Mouse (Mus musculus) cerebellum, adult 9-10 months (tissue): ENCODE results near the gene Sin3b.
"Not testable (repeated sequence)": the region's sequence is repeated elsewhere in the genome, so short reads cannot be mapped to it uniquely, and the experiment has no call there.

ENCODE experiments used
- DNase-seq: peaks from one replicate; pipeline ENCODE4 v3.0.0; 2022

Gene Sin3b

DNA sequence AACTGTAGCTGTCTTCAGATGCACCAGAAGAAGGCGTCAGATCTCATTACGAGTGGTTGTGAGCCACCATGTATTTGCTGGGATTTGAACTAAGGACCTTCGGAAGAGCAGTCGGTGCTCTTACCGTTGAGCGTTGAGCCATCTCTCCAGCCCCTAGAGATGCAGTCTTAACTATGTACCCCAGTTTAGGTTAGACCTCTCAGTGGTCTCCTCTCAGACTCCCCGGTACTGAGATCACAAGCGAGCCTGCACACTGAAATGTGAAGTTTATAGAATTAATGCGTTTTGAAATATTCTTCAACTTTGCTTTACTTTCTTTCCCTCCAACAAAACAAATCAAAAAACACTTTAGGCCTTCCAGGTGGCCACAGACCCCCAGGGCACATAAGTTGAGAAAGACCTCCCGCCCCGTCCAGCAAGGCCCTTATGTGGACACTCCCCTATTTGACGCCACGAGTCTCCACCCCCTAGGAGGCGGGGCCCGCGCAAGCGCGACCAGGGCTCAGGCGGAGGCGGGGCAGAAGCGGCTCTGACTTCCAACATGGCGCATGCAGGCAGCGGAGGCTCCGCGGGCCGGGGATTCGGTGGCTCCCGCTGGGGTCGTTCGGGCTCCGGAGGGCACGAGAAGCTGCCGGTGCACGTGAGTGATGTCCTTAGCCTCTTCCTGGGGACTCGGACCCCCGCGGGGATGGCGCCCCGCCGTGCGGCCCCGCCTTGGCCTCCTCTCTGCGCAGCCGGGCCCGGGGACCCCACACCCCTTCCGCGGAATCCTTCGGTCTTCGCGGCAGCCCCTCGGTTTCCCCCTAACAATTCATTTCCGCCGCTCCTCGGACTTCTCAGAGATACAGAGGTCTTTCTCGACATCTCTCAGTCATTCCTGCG, at the start of gene Sin3b:
TSS of gene Sin3b (plus strand) at position 517 of the 882 bp plus-strand sequence.
- DNase-seq: peak; percentile 94

DNA sequence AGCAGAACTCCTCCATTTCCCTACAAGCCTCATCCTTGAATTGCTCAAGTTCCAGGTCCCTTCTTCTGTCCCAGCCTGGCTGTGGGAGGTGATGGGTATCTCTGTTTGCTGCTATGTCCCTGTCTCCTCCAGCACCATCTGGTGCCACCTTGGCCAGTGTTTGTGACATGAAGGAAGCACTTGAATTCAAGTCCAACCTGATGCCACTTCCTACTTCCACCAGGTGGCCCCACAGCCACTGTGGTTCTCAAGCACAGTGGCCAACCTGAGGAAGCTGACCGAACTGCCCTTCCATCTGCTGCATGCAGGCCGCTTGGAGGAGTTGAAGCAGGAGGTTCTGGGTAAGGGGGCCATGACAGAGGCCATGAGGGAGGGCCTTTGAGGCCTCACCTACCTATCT, 48.9 kb upstream of the Sin3b start:
- peak; percentile 11 for DNase-seq

DNA sequence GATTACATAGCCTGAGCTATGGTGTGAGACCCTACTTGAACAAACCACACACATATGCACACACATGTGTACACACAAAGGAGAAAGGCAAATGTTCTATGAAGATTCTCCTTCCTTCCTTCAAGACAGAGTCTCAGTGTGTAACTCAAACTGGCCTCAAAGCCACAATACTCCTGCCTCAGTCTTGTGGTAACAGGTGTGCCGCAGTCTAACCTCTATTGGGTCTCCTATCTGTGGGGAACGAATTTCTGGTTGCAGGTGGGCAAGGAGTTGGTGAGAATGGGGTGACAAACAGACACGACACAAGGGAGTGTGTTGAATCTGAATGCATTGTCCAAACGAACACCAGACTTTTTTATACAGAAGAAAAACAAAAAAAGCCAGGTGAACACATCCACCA, 46.6 kb upstream of the Sin3b start:
- no peak for DNase-seq

DNA sequence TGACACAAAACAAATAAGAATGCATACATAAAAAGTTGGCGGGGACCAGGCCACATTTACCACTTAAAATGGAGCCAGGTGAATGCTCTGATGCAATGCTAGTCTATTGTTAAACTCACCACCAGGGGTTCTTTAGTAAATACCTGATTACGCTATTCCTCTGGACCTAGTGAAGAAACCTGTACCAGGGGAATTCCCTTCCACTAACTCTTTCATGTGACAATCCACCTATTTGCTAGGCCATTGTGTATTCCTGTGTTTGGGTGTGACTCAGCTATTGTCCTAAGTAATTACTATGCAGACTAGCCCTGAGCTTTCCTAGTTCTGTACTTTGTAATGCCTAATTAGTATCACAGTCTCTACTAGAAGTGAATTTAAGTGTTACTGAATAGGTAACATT, 46.2 kb upstream of the Sin3b start:
- not testable (repeated sequence) for DNase-seq

DNA sequence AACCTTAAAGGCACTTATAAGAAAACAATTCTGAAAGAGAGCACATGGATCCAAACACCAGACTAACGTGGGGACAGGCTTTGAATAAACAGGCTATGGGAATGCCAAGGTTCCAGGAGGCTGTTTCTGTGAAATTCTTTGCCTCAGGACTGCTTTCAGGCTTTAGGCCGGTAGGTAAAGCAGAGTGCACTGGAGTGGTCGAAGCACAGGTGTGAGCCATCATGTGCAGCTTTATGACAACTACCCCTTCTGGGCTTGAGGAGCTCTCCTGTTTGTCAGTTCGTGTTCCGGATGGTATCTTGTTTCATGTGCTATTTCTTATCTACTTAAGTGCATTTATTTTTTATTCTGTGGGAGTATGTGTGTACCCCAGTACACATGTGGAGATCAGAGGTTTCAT, 45.8 kb upstream of the Sin3b start:
- no peak for DNase-seq

DNA sequence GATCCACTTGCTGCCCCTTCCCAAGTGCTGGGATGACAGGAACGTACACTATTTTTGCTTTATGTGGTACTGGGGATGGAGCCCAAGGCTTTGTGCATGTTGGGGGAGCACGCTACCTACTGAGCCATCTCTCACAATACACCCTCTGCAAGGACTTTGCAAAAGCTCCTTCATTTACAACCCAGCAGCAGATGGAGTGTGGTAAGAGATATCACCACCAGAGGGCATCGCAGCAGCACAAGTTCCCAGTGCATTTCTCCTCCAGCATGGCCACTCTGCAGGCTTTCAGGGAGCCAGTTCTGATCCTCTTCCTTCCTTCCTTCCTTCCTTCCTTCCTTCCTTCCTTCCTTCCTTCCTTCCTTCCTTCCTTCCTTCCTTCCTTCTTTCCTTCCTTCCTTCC, 43.0 kb upstream of the Sin3b start:
- peak; percentile 58 for DNase-seq

DNA sequence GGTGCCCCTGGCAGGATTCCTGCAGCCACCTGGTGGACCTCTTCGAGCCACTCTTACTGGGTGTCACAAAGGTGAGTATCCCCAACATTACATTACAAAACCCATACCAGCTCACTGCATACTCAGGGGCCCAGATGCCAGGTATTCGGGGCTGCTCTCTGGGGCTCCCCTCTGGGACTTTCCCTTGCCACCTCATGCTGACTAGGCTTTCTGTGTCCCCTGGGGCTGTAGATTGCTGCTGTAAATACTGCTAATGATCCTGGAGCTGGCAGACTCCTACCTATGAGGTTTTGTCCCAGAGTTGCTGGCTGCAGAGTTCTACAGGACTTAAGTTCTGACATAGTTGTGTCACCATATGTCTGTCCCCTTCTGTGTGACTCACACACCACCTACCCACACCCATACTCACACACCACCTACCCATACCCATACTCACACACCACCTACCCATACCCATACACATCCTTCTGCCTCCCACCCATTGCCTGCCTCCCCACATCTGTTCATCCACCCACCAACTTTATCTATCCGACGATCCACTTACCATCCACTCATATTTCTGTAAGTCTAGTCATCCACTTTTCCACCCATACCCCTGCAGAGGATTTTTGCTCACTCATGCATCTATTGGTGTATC, 40.9 kb upstream of the Sin3b start:
- no peak for DNase-seq

DNA sequence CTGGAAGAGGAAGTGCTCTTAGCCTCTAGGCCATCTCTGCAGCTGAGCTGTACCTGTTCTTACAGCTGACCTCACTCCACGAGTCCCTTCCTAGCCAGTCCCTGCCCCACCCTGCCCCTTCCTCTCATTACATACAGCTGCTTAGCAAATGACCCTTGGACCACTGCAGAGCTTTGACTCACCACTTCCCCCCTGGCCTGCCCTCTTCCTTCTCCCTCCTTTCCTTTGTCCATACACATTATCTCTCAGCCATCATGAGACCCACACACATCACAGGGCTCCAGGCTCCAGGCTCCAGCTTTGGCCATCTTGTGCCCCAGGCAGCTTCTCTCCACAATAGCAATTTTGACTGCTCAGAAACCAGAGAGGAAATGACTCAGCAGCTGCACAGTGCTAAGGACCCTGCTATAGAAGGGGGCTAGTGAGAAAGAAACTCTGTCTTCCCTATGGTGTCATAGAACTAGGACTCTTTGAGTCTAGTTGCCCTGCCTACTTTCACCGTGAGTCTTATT, 40.0 kb upstream of the Sin3b start:
- DNase-seq: no peak

DNA sequence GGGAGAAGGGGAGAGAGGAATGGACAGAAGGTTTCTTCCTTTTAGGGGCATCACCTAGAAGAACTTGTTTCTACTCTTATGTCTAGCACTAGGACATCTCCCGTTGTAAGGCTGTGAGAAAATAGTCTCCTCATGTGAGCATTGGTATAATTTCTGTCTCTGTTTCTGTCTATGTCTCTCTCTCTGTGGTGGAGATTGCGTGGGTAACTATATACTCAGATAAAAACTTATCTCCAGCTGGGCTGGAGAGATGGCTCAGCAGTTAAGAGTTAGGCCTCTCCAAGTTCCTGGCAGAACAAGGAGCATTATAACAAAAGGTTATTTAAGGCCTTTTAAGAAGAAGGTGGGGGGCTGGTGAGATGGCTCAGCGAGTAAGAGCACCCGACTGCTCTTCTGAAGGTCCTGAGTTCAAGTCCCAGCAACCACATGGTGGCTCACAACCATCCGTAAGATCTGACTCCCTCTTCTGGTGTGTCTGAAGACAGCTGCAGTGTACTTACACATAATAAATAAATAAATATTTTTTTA, 39.4 kb upstream of the Sin3b start:
- not testable (repeated sequence) for DNase-seq

DNA sequence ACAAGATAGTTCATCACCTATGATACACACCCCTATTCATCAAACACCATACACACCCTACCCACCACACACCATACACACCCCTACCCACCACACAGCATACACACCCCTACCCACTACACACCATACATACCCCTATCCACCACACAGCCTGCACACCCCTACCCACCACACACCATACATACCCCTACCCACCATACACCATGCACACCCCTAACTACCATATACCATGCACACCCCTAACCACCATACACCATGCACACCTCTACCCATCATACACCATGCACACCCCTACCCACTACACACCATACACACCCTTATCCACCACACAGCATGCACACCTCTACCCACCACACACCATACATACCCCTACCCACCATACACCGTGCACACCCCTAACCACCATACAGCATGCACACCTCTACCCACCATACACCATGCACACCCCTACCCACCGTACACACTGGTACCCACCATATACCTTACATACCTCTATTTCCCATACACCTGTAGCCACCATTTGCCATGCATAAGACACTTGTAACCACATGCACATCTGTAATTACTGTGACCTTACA, 24.6 kb upstream of the Sin3b start:
- no peak for DNase-seq

DNA sequence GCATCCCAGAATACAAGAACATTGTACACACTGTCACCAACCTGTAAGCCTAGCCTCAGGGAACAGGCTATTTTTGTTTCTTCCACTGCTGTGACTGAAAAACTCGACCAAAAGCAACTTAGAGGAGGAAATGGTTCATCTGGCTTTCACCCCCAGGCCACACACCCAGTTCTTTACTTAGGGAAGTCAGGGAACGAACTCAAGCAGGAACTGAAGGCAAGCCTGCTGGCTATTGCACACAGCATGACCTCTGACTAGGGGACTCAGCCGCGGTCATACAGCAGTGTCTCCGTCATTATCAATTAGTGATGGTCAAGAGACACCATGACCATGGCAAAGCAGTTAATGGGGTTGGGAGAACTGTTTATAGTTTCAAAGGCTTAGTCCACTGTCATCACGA, 10.5 kb upstream of the Sin3b start:
- no peak for DNase-seq

DNA sequence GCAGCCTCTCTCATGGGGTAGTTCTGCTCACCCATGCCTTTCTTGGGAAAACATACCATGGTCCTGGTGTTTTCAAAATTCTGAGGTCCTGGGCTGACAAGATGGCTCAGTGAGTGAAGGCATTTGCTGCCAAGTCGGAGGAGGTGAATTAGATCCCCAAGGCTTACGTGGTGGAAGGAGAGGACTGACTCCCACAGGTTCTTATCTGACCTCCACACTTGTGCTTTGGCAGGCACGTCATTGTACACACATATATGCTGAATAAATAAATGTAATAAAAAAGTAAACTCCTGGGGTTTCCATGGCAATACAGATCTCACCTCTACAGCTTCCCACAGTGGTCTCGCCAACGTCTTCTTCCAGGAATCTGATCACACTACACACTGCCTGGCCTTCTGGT, 6.5 kb upstream of the Sin3b start:
- no peak for DNase-seq

DNA sequence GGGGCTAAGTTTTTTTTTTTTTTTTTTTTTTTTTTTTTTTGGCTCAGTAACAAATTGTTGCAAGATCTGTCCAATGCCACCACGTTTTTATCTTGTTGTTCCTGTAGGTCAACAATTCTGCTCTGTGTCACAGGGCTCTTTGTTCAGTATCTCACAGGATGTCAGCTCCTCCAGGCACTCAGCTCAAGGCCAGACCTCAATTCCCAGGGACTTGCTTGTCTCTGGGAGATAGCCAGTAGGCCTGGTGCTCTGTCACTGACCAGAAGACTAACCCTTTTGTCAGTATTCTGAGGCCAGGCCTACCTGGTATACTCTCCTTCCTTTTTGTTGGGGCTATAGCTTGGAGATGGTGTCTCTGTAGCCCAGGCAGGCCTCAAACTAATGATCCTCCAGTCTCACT, 2.5 kb upstream of the Sin3b start:
- DNase-seq: no peak

DNA sequence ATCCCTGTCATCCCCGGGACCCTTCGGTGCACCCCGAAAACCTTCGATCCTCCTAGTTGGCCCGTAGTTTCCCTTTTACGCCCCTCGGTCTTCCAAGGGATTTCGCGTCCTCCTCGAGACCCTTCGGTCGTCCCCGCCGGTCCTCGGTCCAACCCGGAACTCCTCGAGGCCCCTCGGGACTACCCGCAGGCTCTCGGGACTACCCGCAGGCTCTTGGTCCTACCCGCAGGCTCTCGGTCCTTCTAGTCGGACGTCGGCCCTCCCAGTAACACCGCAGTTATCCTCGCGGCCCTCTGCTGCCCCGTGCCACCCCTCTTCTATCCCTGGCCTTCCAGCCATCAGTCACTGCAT, 541 bp downstream of the Sin3b start:
- no peak for DNase-seq

DNA sequence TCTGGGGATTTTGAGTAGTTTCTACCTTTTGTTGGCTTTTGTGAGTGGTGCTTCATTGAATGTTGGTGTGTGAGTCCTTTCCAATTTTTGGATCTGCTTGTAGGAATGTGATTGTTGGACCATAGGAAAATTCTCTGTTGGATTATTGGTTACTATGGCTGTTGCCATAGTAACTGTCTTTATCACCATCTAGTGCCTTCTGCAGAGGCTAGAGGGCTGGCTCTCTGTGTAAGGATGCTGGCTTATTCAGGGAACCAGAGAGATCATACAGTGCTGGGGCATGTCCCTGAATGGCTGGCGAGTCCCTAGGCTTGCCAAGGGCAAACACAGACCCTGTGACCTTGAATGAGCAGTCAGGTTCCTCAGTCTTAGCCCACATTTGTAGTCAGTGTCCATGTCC, 5.6 kb downstream of the Sin3b start:
- no peak for DNase-seq

DNA sequence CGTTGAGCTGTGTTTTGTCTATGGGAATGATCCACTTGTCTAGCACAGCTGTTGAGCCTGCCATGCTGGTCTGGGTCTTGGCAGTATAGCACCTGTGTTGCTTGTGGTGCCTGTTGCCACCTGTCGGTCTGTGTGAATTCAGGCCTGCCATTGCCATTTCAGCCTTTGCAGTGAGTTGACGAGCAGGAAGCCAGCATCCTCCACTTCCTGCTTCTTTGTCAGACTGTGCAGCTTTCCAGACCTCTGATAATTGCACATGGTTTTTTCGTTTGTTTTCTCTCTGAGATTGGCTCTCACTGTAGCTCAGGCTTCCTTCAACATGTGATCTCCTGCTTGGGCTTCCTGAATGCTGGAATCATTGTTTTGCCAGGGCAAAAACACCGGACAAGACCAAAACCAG, 11.9 kb downstream of the Sin3b start:
- DNase-seq: no peak

DNA sequence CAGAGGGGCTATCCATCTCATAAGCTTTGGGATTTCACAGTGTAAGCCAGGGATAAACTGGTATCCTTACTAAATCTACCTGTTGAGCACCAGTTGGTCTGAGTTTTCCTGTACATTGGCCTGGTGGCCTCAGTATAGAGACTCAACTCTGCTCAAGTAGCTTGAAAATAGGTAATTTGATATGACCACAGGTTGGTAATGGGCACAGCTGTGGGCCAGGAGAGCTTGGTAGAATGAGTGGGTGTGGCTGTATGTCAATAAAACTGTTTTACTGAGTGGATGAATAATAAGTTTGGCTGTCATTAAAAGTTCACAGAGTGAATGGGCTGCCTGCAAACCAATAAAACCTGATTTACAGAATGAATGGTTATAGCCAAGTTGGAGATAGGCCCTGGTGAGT, 13.8 kb downstream of the Sin3b start:
- no peak for DNase-seq

DNA sequence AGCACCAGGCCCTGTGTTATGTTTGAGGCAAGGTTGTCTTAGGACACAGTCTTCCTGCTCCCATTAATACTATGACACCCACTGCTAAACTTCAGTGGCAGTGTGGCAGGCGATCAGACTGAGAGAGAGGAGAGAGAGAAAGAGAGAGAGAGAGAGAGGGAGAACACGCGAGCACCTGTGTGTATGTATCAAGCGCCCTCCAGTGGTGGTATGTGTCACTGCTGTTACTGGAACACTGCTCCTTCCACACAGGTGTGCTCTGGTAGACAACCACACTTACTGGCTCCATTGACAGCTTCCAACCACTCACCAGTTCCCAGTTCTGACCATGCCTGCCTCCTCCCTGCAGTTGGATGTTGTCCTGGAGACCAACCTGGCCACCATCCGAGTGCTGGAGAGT, 23.0 kb downstream of the Sin3b start:
- DNase-seq: peak; percentile 59

DNA sequence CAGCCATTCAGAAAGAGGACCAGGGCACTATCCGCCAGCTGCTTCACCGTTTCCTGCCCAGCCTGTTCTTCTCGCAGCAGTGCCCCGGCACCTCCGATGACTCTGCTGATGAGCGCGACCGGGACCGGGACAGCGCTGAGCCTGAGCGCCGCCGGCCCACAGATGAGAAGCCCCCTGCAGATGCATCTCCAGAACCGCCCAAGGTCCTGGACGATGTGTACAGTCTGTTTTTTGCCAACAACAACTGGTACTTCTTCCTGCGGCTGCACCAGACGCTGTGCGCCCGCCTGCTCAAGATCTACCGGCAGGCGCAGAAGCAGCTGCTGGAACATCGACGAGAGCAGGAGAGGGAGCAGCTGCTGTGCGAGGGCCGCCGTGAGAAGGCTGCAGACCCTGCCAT, 26.8 kb downstream of the Sin3b start:
- no peak for DNase-seq

DNA sequence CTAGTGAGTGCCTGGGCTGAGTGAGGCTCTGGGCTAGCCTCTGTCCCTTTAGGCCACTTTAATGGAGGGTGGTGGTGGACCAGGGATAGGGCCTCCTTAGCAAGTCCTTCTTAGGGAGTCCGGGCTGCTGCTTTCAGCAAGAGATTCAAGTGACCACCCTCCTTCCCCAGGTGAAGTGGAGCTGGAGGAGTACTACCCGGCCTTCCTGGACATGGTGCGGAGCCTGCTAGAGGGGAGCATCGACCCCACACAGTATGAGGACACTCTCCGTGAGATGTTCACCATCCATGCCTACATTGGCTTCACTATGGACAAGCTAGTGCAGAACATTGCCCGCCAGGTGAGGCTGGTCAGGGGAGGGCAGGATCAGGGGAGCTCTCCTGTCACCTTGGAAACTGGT, 27.2 kb downstream of the Sin3b start:
- DNase-seq: no peak

DNA sequence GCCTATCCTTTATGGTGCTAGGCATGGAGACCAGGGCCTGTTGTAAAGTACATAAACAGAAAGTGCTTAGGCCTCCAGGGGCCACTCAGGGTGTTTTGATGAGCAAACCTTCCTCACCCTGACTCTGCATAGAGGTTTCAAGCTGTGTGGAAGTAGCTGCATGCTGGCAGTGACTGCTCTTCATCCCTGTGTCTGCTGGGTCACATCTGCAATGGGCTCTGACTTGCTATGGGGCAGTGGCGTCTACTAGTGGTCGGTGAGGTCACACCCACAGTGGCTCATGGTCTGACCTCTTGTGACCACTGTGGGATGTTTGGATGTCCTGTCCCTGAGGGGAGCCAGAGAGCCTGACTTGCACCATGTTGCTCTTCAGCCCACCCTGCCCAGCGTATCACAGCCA, 28.0 kb downstream of the Sin3b start:
- no peak for DNase-seq

DNA sequence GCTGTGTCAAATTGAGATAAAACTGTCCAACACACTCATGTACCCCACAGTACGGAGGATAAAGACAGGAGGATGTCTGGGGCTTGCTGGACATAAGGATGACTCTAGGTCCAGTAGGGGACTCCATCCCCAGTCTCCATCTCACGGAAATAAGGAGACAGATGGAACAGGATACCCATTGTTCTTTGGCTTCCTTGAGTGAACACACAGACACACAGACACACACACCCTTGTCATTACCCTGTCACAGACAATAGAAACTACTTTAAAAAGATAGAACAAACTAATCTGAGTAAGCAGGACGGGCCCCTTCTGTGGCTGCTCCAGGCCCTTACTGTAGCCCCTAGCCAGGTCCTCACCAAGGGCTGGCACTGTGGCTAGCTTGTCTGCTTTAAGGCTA, 29.2 kb downstream of the Sin3b start:
- no peak for DNase-seq

DNA sequence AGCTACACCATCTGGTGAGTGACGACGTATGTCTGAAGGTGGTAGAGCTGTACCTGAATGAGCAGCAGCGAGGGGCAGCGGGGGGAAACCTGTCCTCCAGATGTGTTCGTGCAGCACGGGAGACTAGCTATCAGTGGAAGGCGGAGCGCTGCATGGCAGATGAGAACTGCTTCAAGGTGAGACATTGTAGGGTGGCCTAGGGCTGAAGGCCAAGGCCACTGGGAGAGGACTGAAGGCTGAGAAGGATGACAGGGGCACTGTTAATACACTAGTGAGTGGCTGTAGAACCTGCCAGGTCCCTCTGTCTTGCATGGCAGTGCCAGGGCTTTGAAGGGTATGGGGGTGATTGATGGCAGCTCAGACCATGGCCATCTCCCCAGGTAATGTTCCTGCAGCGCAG, 30.1 kb downstream of the Sin3b start:
- DNase-seq: no peak

DNA sequence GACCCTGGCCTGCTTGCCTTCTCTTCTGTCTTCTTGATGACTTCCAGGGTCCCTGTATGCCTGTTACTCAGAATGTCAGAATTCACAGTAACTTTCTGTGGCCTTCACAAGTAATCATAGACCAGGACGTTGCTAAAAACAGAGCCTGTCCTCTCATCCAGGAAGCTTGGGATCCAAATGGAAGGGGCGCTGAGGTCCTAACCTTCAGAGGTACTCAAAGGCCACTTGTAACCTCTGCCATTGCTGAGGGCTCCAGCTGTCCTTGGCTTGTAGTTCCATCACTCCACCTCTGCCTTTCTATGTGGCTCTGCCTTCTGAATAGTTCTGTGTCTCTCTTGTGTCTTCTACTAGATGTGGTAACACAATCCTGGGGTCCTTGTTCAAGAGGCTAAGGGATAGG, 30.7 kb downstream of the Sin3b start:
- DNase-seq: no peak
